Mouse (Mus musculus): ENCODE measurements around the gene Fam207a.
A peak's percentile ranks its signal among the peaks of the same experiment; 100 is the strongest.

The Fam207a gene

GRCm38 (mm10) chr10:77515385-77516348 is at the start of gene Fam207a:
Fam207a (minus strand) TSS chr10:77515785.
- DNase-seq (ENCODE audit: low read depth, low spot score): peak; percentile 93

- no peak for DNase-seq (ENCODE audit: low read depth, low spot score)
Measured at GRCm38 (mm10) chr10:77565005-77565404, 49.4 kb upstream of the Fam207a start.

GRCm38 (mm10) chr10:77561508-77561907 is 45.9 kb upstream of the Fam207a start:
- no peak for DNase-seq (ENCODE audit: low read depth, low spot score)

- no peak for DNase-seq (ENCODE audit: low read depth, low spot score)
Measured at GRCm38 (mm10) chr10:77560830-77561229, 45.2 kb upstream of the Fam207a start.

- no peak for DNase-seq (ENCODE audit: low read depth, low spot score)
Measured at GRCm38 (mm10) chr10:77560090-77560489, 44.5 kb upstream of the Fam207a start.

- DNase-seq (ENCODE audit: low read depth, low spot score): no peak
Measured at GRCm38 (mm10) chr10:77557641-77558040, 42.1 kb upstream of the Fam207a start.

- DNase-seq (ENCODE audit: low read depth, low spot score): no peak
Measured at GRCm38 (mm10) chr10:77556631-77557030, 41.0 kb upstream of the Fam207a start.

GRCm38 (mm10) chr10:77554918-77555317 is 39.3 kb upstream of the Fam207a start:
- DNase-seq (ENCODE audit: low read depth, low spot score): no peak

- no peak for DNase-seq (ENCODE audit: low read depth, low spot score)
Measured at GRCm38 (mm10) chr10:77553285-77553684, 37.7 kb upstream of the Fam207a start.

GRCm38 (mm10) chr10:77552162-77552561 is 36.6 kb upstream of the Fam207a start:
- DNase-seq (ENCODE audit: low read depth, low spot score): no peak

GRCm38 (mm10) chr10:77550874-77551273 is 35.3 kb upstream of the Fam207a start:
- no peak for DNase-seq (ENCODE audit: low read depth, low spot score)

- DNase-seq (ENCODE audit: low read depth, low spot score): no peak
Measured at GRCm38 (mm10) chr10:77548576-77548975, 33.0 kb upstream of the Fam207a start.

- DNase-seq (ENCODE audit: low read depth, low spot score): no peak
Measured at GRCm38 (mm10) chr10:77544916-77545315, 29.3 kb upstream of the Fam207a start.

GRCm38 (mm10) chr10:77543226-77543625 is 27.6 kb upstream of the Fam207a start:
- peak; percentile 33 for DNase-seq (ENCODE audit: low read depth, low spot score)

GRCm38 (mm10) chr10:77541864-77542666 is 26.5 kb upstream of the Fam207a start:
- no peak for DNase-seq (ENCODE audit: low read depth, low spot score)

- DNase-seq (ENCODE audit: low read depth, low spot score): no peak
Measured at GRCm38 (mm10) chr10:77540576-77541102, 25.1 kb upstream of the Fam207a start.

- DNase-seq (ENCODE audit: low read depth, low spot score): no peak
Measured at GRCm38 (mm10) chr10:77539320-77539945, 23.8 kb upstream of the Fam207a start.

GRCm38 (mm10) chr10:77537215-77538209 is 21.9 kb upstream of the Fam207a start:
- no peak for DNase-seq (ENCODE audit: low read depth, low spot score)

- no peak for DNase-seq (ENCODE audit: low read depth, low spot score)
Measured at GRCm38 (mm10) chr10:77536727-77537126, 21.1 kb upstream of the Fam207a start.

GRCm38 (mm10) chr10:77532020-77532413 is 16.4 kb upstream of the Fam207a start:
- no peak for DNase-seq (ENCODE audit: low read depth, low spot score)
